Comparison of ENCODE assay signal across 19 mouse cellular contexts in genomic region chr6:82855401-82855800, GRCm38 (mm10).
DNase-seq lines count a peak whose midpoint lies in the region; ATAC-seq lines count a peak whose summit lies in the region.
"Had no signal": no experiment of that assay in that cellular context is flagged by ENCODE, and none has a peak within 500 bp of the region (broad histone marks: within the 10 kb centered on the region; RNA-seq: fewer than 3 reads in every experiment).

No protein-coding gene starts in this region.

- H3K27me3 ChIP-seq in liver, embryonic 12.5 days (replicated peaks): no peaks in the 10 kb centered on the region
- H3K27me3 ChIP-seq: limb, embryonic 12.5 days; liver, embryonic 15.5 days; midbrain, embryonic 13.5 days; neural tube, embryonic 15.5 days had no signal

- ATAC-seq in liver, embryonic 12.5 days: no peak
- ATAC-seq: hindbrain, postnatal 0 days; midbrain, embryonic 13.5 days had no signal

- H3K79me2 ChIP-seq in macrophage (ENCODE audit: inconsistent target): no peaks in the 10 kb centered on the region

- no peak overlapping the region for H3K9ac ChIP-seq in liver, embryonic 12.5 days
- H3K9ac ChIP-seq: limb, embryonic 12.5 days; liver, embryonic 15.5 days; midbrain, embryonic 13.5 days; neural tube, embryonic 15.5 days had no signal

- H3K9me3 ChIP-seq in liver, embryonic 12.5 days (replicated peaks): no peaks in the 10 kb centered on the region
- H3K9me3 ChIP-seq: G1E; limb, embryonic 12.5 days; liver, embryonic 15.5 days; midbrain, embryonic 13.5 days; neural tube, embryonic 15.5 days had no signal

- DNase-seq in kidney, postnatal 10 days: peak; percentile 27
- DNase-seq in kidney, postnatal 14 days: no peak
- peak; percentile 45 for DNase-seq in ZHBTc4 (ENCODE audit: low read depth, low spot score)
- DNase-seq in heart, adult 9 months (ENCODE audit: low spot score in 2 of 2): peak; percentile 26 to 28
- no peak for DNase-seq in cerebellum, postnatal 14 days
- DNase-seq: adrenal gland, adult 8-10 months; cerebellum, adult 2 months; kidney, adult 11 months; thymus, adult 18-20 months had no signal

- H3K36me3 ChIP-seq in macrophage (ENCODE audit: inconsistent target): no peaks in the 10 kb centered on the region
- no peaks in the 10 kb centered on the region for H3K36me3 ChIP-seq in liver, embryonic 12.5 days
- H3K36me3 ChIP-seq: G1E; limb, embryonic 12.5 days; liver, embryonic 15.5 days; midbrain, embryonic 13.5 days; neural tube, embryonic 15.5 days had no signal

- WGBS in macrophage (ENCODE audit: missing documents): 82% methylated on average over 7 of the region's 7 CpGs
- 61% methylated on average over 7 of the region's 7 CpGs for WGBS in liver, embryonic 12.5 days (ENCODE audit: insufficient replicate concordance)

- H3K4me1 ChIP-seq in liver, embryonic 12.5 days: no peaks in the 10 kb centered on the region
- H3K4me1 ChIP-seq: limb, embryonic 12.5 days; liver, embryonic 15.5 days; midbrain, embryonic 13.5 days; neural tube, embryonic 15.5 days had no signal

- H3K4me3 ChIP-seq in macrophage (ENCODE audit: inconsistent target): no peak overlapping the region
- no peak overlapping the region for H3K4me3 ChIP-seq in liver, embryonic 12.5 days
- H3K4me3 ChIP-seq: limb, embryonic 12.5 days; liver, embryonic 15.5 days; midbrain, embryonic 13.5 days; myocyte; neural tube, embryonic 15.5 days had no signal

- no peak overlapping the region for H3K4me2 ChIP-seq in liver, embryonic 12.5 days
- H3K4me2 ChIP-seq: limb, embryonic 12.5 days; liver, embryonic 15.5 days; midbrain, embryonic 13.5 days; neural tube, embryonic 15.5 days had no signal

- 0 out of 2 replicates have a peak overlapping the region, but pooled peaks have one; percentile 19 for H3K27ac ChIP-seq in macrophage
- H3K27ac ChIP-seq in liver, embryonic 12.5 days: no peak overlapping the region
- H3K27ac ChIP-seq: hindbrain, postnatal 0 days; kidney, postnatal 0 days; limb, embryonic 12.5 days; liver, embryonic 15.5 days; midbrain, embryonic 13.5 days; neural tube, embryonic 15.5 days had no signal

Comparison
In these comparisons a context has a peak if more than half of its experiments do, and no peak if none do; other contexts are left out.
1. DNase-seq: peak in kidney, postnatal 10 days (single experiment), ZHBTc4 (single experiment) and heart, adult 9 months (2 of 2); none in kidney, postnatal 14 days (single experiment) and cerebellum, postnatal 14 days (0 of 2).